Mouse (Mus musculus) B cell, adult 67 days (primary cell): ENCODE measurements around the gene Slc25a4. TPM values are rescaled to one million over a fixed set of nuclear protein-coding genes. Genes with fewer than 3 reads are reported as not detected.

Source experiments
- total RNA-seq, 2 experiments: library from RNA; stranded (reverse); gene quantifications; 4 replicates each; pipeline ENCODE4 v1.2.4; 2023

Slc25a4 gene
- 10 to 100 TPM; 51.0 to 61.0 TPM for total RNA-seq

DNA sequence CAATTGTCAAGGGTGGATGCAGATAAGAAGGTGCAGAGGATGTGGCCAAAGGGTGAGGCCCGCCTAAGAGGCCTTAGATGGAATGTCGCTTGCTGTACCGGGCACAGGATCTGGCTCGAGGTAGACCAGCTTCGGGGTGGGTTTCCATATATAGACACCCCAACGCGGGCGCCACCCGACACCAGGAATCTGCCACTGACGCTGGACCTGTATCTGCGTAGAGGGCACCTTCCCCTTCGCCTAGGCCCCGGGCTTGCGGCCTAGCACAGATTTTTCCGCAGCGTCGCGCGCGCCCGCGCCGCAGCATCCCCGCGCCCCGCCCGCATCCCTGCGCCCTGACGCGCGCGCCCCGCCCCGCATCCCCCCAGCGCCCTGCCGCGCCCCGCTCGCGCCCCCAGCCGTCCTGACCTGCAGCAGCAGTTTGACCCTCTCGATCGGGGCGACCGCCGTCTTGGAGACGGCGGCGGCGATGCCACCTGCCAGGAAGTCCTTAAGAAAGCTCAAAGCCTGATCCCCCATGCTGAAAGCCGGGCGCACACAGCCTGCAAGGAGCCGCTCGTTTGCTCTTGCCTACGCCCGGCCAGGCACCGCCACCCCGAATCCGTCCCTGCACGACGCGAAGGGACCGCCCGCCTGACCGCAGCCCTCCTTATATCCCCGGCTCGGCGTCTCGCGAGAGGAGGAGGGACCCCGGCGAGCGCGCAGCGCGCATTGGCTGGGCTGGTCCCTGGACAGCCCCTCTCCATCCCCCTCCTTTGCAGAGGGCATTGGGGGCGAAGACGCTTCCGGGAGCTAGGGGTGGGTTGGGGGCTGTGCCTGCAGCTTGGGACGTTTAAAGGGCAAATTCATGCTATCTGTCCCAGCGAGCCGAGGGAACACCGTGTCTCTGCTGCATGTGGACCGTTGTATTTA, at the start of gene Slc25a4:
Gene Slc25a4 (minus strand): TSS at position 881 of the 912 bp plus-strand sequence.

Other genes with a start within 250 kb of the Slc25a4 start
- 1 to 10 TPM; 6.9 to 7.4 TPM for gene 1700029J07Rik, start 236.0 kb downstream of the Slc25a4 start, total RNA-seq
- 10 to 100 TPM; 27.1 to 27.3 TPM for gene Ufsp2, start 235.8 kb downstream of the Slc25a4 start, total RNA-seq
- gene Lrp2bp, start 212.0 kb downstream of the Slc25a4 start, total RNA-seq: under 1 TPM; 0.17 to 0.83 TPM
- gene Ankrd37, start 205.6 kb downstream of the Slc25a4 start, total RNA-seq: 10 to 100 TPM; 12.5 to 15.4 TPM
- gene Cfap97, start 59.5 kb downstream of the Slc25a4 start, total RNA-seq: 10 to 100 TPM; 24.9 to 30.4 TPM
- 10 to 100 TPM; 44.5 to 58.2 TPM for gene Snx25, start 59.1 kb downstream of the Slc25a4 start, total RNA-seq
- not detected for gene Helt, start 83.4 kb upstream of the Slc25a4 start, total RNA-seq